Mouse (Mus musculus): Measurements from ENCODE around the gene Hipk2. TPM values are rescaled to one million over a fixed set of nuclear protein-coding genes. Genes with fewer than 3 reads are reported as not detected.

Gene Hipk2
- polyA plus RNA-seq, 2 experiments = 11.9 to 12.3 TPM

- Histone ChIP-seq H3K4me3 (replicated peaks; ENCODE audit: low read length) (no peak overlapping the region), H3K4me2 (replicated peaks; ENCODE audit: low read depth, low read length, severe bottlenecking) (no peak overlapping the region), H3K27ac (replicated peaks; ENCODE audit: low read depth, low read length) (no peak overlapping the region; the same call in 1 of the 2 replicates), H3K36me3 (ENCODE audit: control insufficient read depth, insufficient read depth, low read length) (no peaks in the 10 kb centered on the region), H3K9me3 (ENCODE audit: control insufficient read depth, low read length) (no peaks in the 10 kb centered on the region), H3K4me1 (ENCODE audit: control insufficient read depth, insufficient read depth, low read length) (no peaks in the 10 kb centered on the region), H3K9ac (ENCODE audit: low read depth, low read length, severe bottlenecking) (no peak overlapping the region), H3K27me3 (ENCODE audit: control insufficient read depth, insufficient read depth, low read length) (no peaks in the 10 kb centered on the region)
- 93% methylated on average over 7 of the region's 7 CpGs for WGBS
- TF ChIP-seq POLR2A (IDR thresholded peaks at IDR 0.05; ENCODE audit: borderline replicate concordance, extremely low read depth, insufficient read depth, insufficient read length) = no peak
- ATAC-seq (ENCODE audit: low FRiP score, low read depth) = no peak
- DNase-seq (ENCODE audit: low spot score) = no peak
These were observed 96.6 kb downstream of the Hipk2 start for GRCm38 (mm10) chr6:38779411-38779810.

- H3K4me3 ChIP-seq (replicated peaks; ENCODE audit: low read length) = no peak overlapping the region
- ATAC-seq (ENCODE audit: low FRiP score, low read depth) = no peak
- no peak for TF ChIP-seq POLR2A (IDR thresholded peaks at IDR 0.05; ENCODE audit: borderline replicate concordance, extremely low read depth, insufficient read depth, insufficient read length)
These were observed 97.1 kb downstream of the Hipk2 start for GRCm38 (mm10) chr6:38778887-38779286.

GRCm38 (mm10) chr6:38776000-38776584, 99.9 kb downstream of the Hipk2 start:
- Histone ChIP-seq H3K27ac (replicated peaks; ENCODE audit: low read depth, low read length) (no peak overlapping the region), H3K4me3 (replicated peaks; ENCODE audit: low read length) (no peak overlapping the region), H3K27me3 (ENCODE audit: control insufficient read depth, insufficient read depth, low read length) (no peaks in the 10 kb centered on the region), H3K4me1 (ENCODE audit: control insufficient read depth, insufficient read depth, low read length) (no peaks in the 10 kb centered on the region), H3K36me3 (ENCODE audit: control insufficient read depth, insufficient read depth, low read length) (no peaks in the 10 kb centered on the region), H3K4me2 (replicated peaks; ENCODE audit: low read depth, low read length, severe bottlenecking) (no peak overlapping the region), H3K9me3 (ENCODE audit: control insufficient read depth, low read length) (no peaks in the 10 kb centered on the region), H3K9ac (ENCODE audit: low read depth, low read length, severe bottlenecking) (no peak overlapping the region)
- no peak for DNase-seq (ENCODE audit: low spot score)
- no peak for ATAC-seq (ENCODE audit: low FRiP score, low read depth)
- no peak for TF ChIP-seq POLR2A (IDR thresholded peaks at IDR 0.05; ENCODE audit: borderline replicate concordance, extremely low read depth, insufficient read depth, insufficient read length)
- 87% methylated on average over 2 of the region's 2 CpGs for WGBS

More at GRCm38 (mm10) chr6:38778887-38779286, 97.1 kb downstream of the Hipk2 start:
- no peak overlapping the region for H3K9ac ChIP-seq (ENCODE audit: low read depth, low read length, severe bottlenecking)
- H3K27me3 ChIP-seq (ENCODE audit: control insufficient read depth, insufficient read depth, low read length) = no peaks in the 10 kb centered on the region
- no peak for DNase-seq (ENCODE audit: low spot score)
- no peaks in the 10 kb centered on the region for H3K36me3 ChIP-seq (ENCODE audit: control insufficient read depth, insufficient read depth, low read length)
- H3K4me1 ChIP-seq (ENCODE audit: control insufficient read depth, insufficient read depth, low read length) = no peaks in the 10 kb centered on the region
- no peak overlapping the region for H3K4me2 ChIP-seq (replicated peaks; ENCODE audit: low read depth, low read length, severe bottlenecking)
- H3K27ac ChIP-seq (replicated peaks; ENCODE audit: low read depth, low read length) = no peak overlapping the region
- no peaks in the 10 kb centered on the region for H3K9me3 ChIP-seq (ENCODE audit: control insufficient read depth, low read length)

GRCm38 (mm10) chr6:38772836-38773518, 103.0 kb downstream of the Hipk2 start:
- Histone ChIP-seq H3K36me3 (ENCODE audit: control insufficient read depth, insufficient read depth, low read length) (no peaks in the 10 kb centered on the region), H3K4me3 (replicated peaks; ENCODE audit: low read length) (no peak overlapping the region), H3K27me3 (ENCODE audit: control insufficient read depth, insufficient read depth, low read length) (no peaks in the 10 kb centered on the region), H3K9ac (ENCODE audit: low read depth, low read length, severe bottlenecking) (no peak overlapping the region), H3K9me3 (ENCODE audit: control insufficient read depth, low read length) (no peaks in the 10 kb centered on the region), H3K4me2 (replicated peaks; ENCODE audit: low read depth, low read length, severe bottlenecking) (no peak overlapping the region), H3K27ac (replicated peaks; ENCODE audit: low read depth, low read length) (no peak overlapping the region), H3K4me1 (ENCODE audit: control insufficient read depth, insufficient read depth, low read length) (no peaks in the 10 kb centered on the region)
- DNase-seq (ENCODE audit: low spot score) = no peak
- 71% methylated on average over 7 of the region's 7 CpGs for WGBS
- ATAC-seq (ENCODE audit: low FRiP score, low read depth) = no peak
- no peak for TF ChIP-seq POLR2A (IDR thresholded peaks at IDR 0.05; ENCODE audit: borderline replicate concordance, extremely low read depth, insufficient read depth, insufficient read length)

GRCm38 (mm10) chr6:38771061-38771667, 104.8 kb downstream of the Hipk2 start:
- Histone ChIP-seq H3K9me3 (ENCODE audit: control insufficient read depth, low read length) (no peaks in the 10 kb centered on the region), H3K4me2 (replicated peaks; ENCODE audit: low read depth, low read length, severe bottlenecking) (no peak overlapping the region), H3K27me3 (ENCODE audit: control insufficient read depth, insufficient read depth, low read length) (no peaks in the 10 kb centered on the region), H3K9ac (ENCODE audit: low read depth, low read length, severe bottlenecking) (no peak overlapping the region), H3K4me3 (replicated peaks; ENCODE audit: low read length) (no peak overlapping the region), H3K27ac (replicated peaks; ENCODE audit: low read depth, low read length) (no peak overlapping the region), H3K4me1 (ENCODE audit: control insufficient read depth, insufficient read depth, low read length) (no peaks in the 10 kb centered on the region), H3K36me3 (ENCODE audit: control insufficient read depth, insufficient read depth, low read length) (no peaks in the 10 kb centered on the region)
- DNase-seq (ENCODE audit: low spot score) (no peak), ATAC-seq (ENCODE audit: low FRiP score, low read depth) (no peak)
- WGBS = 72% methylated on average over 4 of the region's 4 CpGs
- no peak for TF ChIP-seq POLR2A (IDR thresholded peaks at IDR 0.05; ENCODE audit: borderline replicate concordance, extremely low read depth, insufficient read depth, insufficient read length)

All from limb, embryonic 14.5 days (tissue).